Mouse (Mus musculus) embryonic facial prominence, embryonic 14.5 days (tissue): ENCODE results near the gene Mrm3. TPM values are rescaled to one million over a fixed set of nuclear protein-coding genes. Genes with fewer than 3 reads are reported as not detected.
A peak's percentile ranks its signal among the peaks of the same experiment; 100 is the strongest.

Source experiments
- ATAC-seq: fragments of 200-750 bp; cut with Nextera tagmentation; 2 replicates; pipeline ENCODE4 v1.8.0; 2017; ENCODE audit warnings: low read depth, moderate number of reproducible peaks, moderate TSS enrichment
- DNase-seq: peaks from one replicate; pipeline ENCODE4 v3.0.0-alpha.2; 2015; ENCODE audit warnings: low spot score
- H3K27ac ChIP-seq: fragments of 300-500 bp; sonication (generic); replicated peaks from 2 replicates; pipeline ENCODE4 v1.5.1; 2014; ENCODE audit warnings: low read depth, mild to moderate bottlenecking, low read length, moderate library complexity
- H3K27me3 ChIP-seq: fragments of 300-500 bp; sonication (generic); replicated peaks from 2 replicates; pipeline ENCODE4 v1.6.1; 2014; ENCODE audit warnings: low read length; ENCODE audit not compliant: control insufficient read depth, insufficient read depth
- H3K36me3 ChIP-seq: fragments of 300-500 bp; sonication (generic); 2 replicates; pipeline ENCODE4 v1.6.1; 2014; ENCODE audit warnings: low read length, mixed read lengths; ENCODE audit not compliant: control insufficient read depth, insufficient read depth
- H3K4me1 ChIP-seq: fragments of 300-500 bp; sonication (generic); 2 replicates; pipeline ENCODE4 v1.6.1; 2014; ENCODE audit warnings: antibody characterized with exemption, low read length; ENCODE audit not compliant: control insufficient read depth, insufficient read depth
- H3K4me2 ChIP-seq: fragments of 300-500 bp; sonication (generic); 2 replicates; pipeline ENCODE4 v1.6.1; 2014; ENCODE audit warnings: low read depth, mild to moderate bottlenecking, low read length, moderate library complexity, mixed read lengths
- H3K4me3 ChIP-seq: fragments of 300-500 bp; sonication (generic); 2 replicates; pipeline ENCODE4 v1.5.1; 2014; ENCODE audit warnings: low read depth, mild to moderate bottlenecking, low read length
- H3K9ac ChIP-seq: fragments of 300-500 bp; sonication (generic); 2 replicates; pipeline ENCODE4 v1.6.1; 2014; ENCODE audit warnings: low read depth, mild to moderate bottlenecking, low read length, moderate library complexity, mixed read lengths
- H3K9me3 ChIP-seq: fragments of 300-500 bp; sonication (generic); 2 replicates; pipeline ENCODE4 v1.6.1; 2016; ENCODE audit warnings: low read length; ENCODE audit not compliant: control insufficient read depth
- WGBS: fragments of 180-500 bp; shearing (Covaris S2); extraction: QIAGEN DNeasy Blood & Tissue Kit; methylation state at CpG from one replicate; pipeline ENCODE4 v1.1.7; 2014; 5-methylcytosine and 5-hydroxymethylcytosine counted together
- polyA plus RNA-seq: library from polyadenylated mRNA; unstranded; fragments of >200 nt; fragmentation: Nextera tagmentation; extraction: Ambion mirVana; gene quantifications from 2 replicates; pipeline ENCODE4 v1.2.1, GENCODE M21; 2014

Mrm3 gene
- polyA plus RNA-seq, 1 experiment from 2014 or later: 23.8 TPM

GRCm38 (mm10) chr11:76272440-76272839, 28.9 kb downstream of the Mrm3 start:
- Histone ChIP-seq H3K36me3 (peaks cover 53% of the 10 kb centered on the region), H3K4me1 (peaks cover 14% of the 10 kb centered on the region)

GRCm38 (mm10) chr11:76278960-76279852, 35.7 kb downstream of the Mrm3 start:
- Histone ChIP-seq H3K36me3 (peaks cover 21% of the 10 kb centered on the region), H3K9me3 (no peaks in the 10 kb centered on the region), H3K27me3 (no peaks in the 10 kb centered on the region), H3K4me1 (peaks cover 23% of the 10 kb centered on the region), H3K4me3 (no peak overlapping the region), H3K27ac (peak overlapping the region; percentile 77), H3K9ac (0 out of 2 replicates have a peak overlapping the region, but pooled peaks have one; percentile 15), H3K4me2 (no peak overlapping the region)
- DNase-seq (peak; percentile 80), ATAC-seq (peak; percentile 64)
- WGBS: 40% methylated on average over 14 of the region's 14 CpGs

More at GRCm38 (mm10) chr11:76272440-76272839, 28.9 kb downstream of the Mrm3 start:
- H3K4me3 ChIP-seq: no peak overlapping the region
- H3K9ac ChIP-seq: no peak overlapping the region
- no peak for DNase-seq
- no peak overlapping the region for H3K27ac ChIP-seq
- no peak for ATAC-seq
- 69% methylated on average over 4 of the region's 4 CpGs for WGBS
- H3K4me2 ChIP-seq: no peak overlapping the region
- H3K27me3 ChIP-seq: no peaks in the 10 kb centered on the region
- no peaks in the 10 kb centered on the region for H3K9me3 ChIP-seq

GRCm38 (mm10) chr11:76279971-76280370, 36.5 kb downstream of the Mrm3 start:
- DNase-seq: no peak
- Histone ChIP-seq H3K4me2 (no peak overlapping the region), H3K27me3 (no peaks in the 10 kb centered on the region), H3K27ac (peak overlapping the region; percentile 77), H3K9ac (no peak overlapping the region), H3K36me3 (peaks cover 19% of the 10 kb centered on the region; the same call in 1 of the 2 replicates), H3K9me3 (no peaks in the 10 kb centered on the region), H3K4me3 (no peak overlapping the region), H3K4me1 (peaks cover 23% of the 10 kb centered on the region)
- WGBS: 67% methylated on average over 2 of the region's 2 CpGs
- ATAC-seq: 0 out of 2 replicates have a peak, but pooled peaks have one; percentile 19

GRCm38 (mm10) chr11:76283841-76284240, 40.3 kb downstream of the Mrm3 start:
- ATAC-seq (no peak), DNase-seq (no peak)
- H3K4me3 ChIP-seq: no peak overlapping the region
- no peak overlapping the region for H3K9ac ChIP-seq
- no peaks in the 10 kb centered on the region for H3K9me3 ChIP-seq
- H3K27ac ChIP-seq: no peak overlapping the region
- WGBS: 88% methylated on average over 6 of the region's 6 CpGs
- peaks cover 35% of the 10 kb centered on the region for H3K4me1 ChIP-seq
- no peak overlapping the region for H3K4me2 ChIP-seq
- peaks cover 6% of the 10 kb centered on the region; the same call in 1 of the 2 replicates for H3K36me3 ChIP-seq
- no peaks in the 10 kb centered on the region for H3K27me3 ChIP-seq

- DNase-seq (peak; percentile 66), ATAC-seq (no peak)
- Histone ChIP-seq H3K4me2 (no peak overlapping the region), H3K4me1 (peaks cover 36% of the 10 kb centered on the region), H3K27ac (no peak overlapping the region), H3K27me3 (no peaks in the 10 kb centered on the region), H3K9me3 (no peaks in the 10 kb centered on the region), H3K4me3 (no peak overlapping the region), H3K36me3 (peaks cover 6% of the 10 kb centered on the region; the same call in 1 of the 2 replicates), H3K9ac (no peak overlapping the region)
- 34% methylated on average over 7 of the region's 7 CpGs for WGBS
Observed at GRCm38 (mm10) chr11:76285431-76286075, 42.0 kb downstream of the Mrm3 start.

GRCm38 (mm10) chr11:76286534-76287126, 43.1 kb downstream of the Mrm3 start:
- Histone ChIP-seq H3K27me3 (no peaks in the 10 kb centered on the region), H3K36me3 (peaks cover 6% of the 10 kb centered on the region; the same call in 1 of the 2 replicates), H3K4me2 (no peak overlapping the region), H3K4me1 (peaks cover 43% of the 10 kb centered on the region), H3K9me3 (no peaks in the 10 kb centered on the region), H3K27ac (peak overlapping the region; percentile 58), H3K4me3 (no peak overlapping the region), H3K9ac (no peak overlapping the region)
- DNase-seq: no peak
- no peak for ATAC-seq
- 39% methylated on average over 10 of the region's 10 CpGs for WGBS

GRCm38 (mm10) chr11:76287301-76287700, 43.8 kb downstream of the Mrm3 start:
- Histone ChIP-seq H3K27me3 (no peaks in the 10 kb centered on the region), H3K9me3 (no peaks in the 10 kb centered on the region), H3K36me3 (peaks cover 6% of the 10 kb centered on the region; the same call in 1 of the 2 replicates), H3K4me3 (no peak overlapping the region), H3K27ac (peak overlapping the region; percentile 58), H3K4me1 (peaks cover 49% of the 10 kb centered on the region), H3K4me2 (no peak overlapping the region), H3K9ac (no peak overlapping the region)
- no peak for DNase-seq
- WGBS: 48% methylated on average over 10 of the region's 10 CpGs
- ATAC-seq: no peak

GRCm38 (mm10) chr11:76288645-76289044, 45.1 kb downstream of the Mrm3 start:
- Histone ChIP-seq H3K4me3 (no peak overlapping the region), H3K36me3 (peaks cover 3% of the 10 kb centered on the region; the same call in 1 of the 2 replicates), H3K4me1 (peaks cover 62% of the 10 kb centered on the region), H3K27me3 (no peaks in the 10 kb centered on the region), H3K9ac (no peak overlapping the region), H3K4me2 (no peak overlapping the region), H3K9me3 (no peaks in the 10 kb centered on the region), H3K27ac (no peak overlapping the region)
- WGBS: 86% methylated on average over 6 of the region's 6 CpGs
- ATAC-seq (no peak), DNase-seq (no peak)
